In the genomic region with DNA sequence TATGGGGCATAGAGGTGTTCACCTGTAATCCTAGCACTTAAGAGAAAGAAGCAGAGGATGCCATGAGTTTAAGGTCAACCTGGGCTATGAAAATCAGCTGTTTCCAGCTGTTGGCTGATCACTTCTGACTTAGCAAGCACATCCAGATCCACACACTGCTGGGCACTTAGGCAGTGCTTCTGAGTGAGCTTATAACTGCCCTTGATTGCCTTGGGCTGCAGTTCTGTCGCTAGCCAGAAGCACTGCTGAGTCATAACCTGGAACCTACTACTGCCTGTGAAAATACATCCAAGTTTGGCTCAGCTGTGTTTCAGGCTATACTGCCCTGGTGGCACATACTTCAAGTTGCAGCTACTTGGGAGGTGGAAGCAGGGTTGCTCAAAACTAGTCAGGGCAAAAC, we compare ENCODE assay signal across 9 mouse cellular contexts. TPM values are rescaled to one million over a fixed set of nuclear protein-coding genes. Genes with fewer than 3 reads are reported as not detected.
DNase-seq lines count a peak whose midpoint lies in the region; ATAC-seq and TF ChIP-seq lines count a peak whose summit lies in the region.
"Had no signal": no experiment of that assay in that cellular context is flagged by ENCODE, and none has a peak within 500 bp of the region (broad histone marks: within the 10 kb centered on the region; RNA-seq: fewer than 3 reads in every experiment).

No protein-coding gene starts in this region.

- TF ChIP-seq CTCF in layer of hippocampus, adult 2 months (conservative IDR thresholded peaks at IDR 0.05), result peak; percentile 47

- H3K27ac ChIP-seq in forebrain, embryonic 13.5 days, result 0 out of 2 replicates have a peak overlapping the region, but pooled peaks have one; percentile 35
- no peak overlapping the region for H3K27ac ChIP-seq in forebrain, embryonic 10.5 days
- peak overlapping the region; percentile 81 for H3K27ac ChIP-seq in layer of hippocampus, adult 2 months
- H3K27ac ChIP-seq in hindbrain, embryonic 16.5 days (ENCODE audit: low read depth, low read length), result peak overlapping the region; percentile 56; the same call in 1 of the 2 replicates

- DNase-seq in forebrain, embryonic 10.5 days (ENCODE audit: extremely low spot score, low spot score), result no peak
- DNase-seq in layer of hippocampus, adult 2 months (ENCODE audit: low spot score in 2 of 2), result no peak
- DNase-seq in layer of hippocampus, adult 9-10 months (ENCODE audit: low spot score), result no peak
- DNase-seq in NIH3T3 (ENCODE audit: low read depth), result peak; percentile 74
- no peak for DNase-seq in kidney, postnatal 10 days
- no peak for DNase-seq in spleen, postnatal 10 days (ENCODE audit: low spot score in 2 of 2)
- DNase-seq: lung, adult 18-20 months had no signal

- H3K4me3 ChIP-seq in forebrain, embryonic 13.5 days, result no peak overlapping the region
- H3K4me3 ChIP-seq in forebrain, embryonic 10.5 days, result no peak overlapping the region
- no peak overlapping the region for H3K4me3 ChIP-seq in layer of hippocampus, adult 2 months
- H3K4me3 ChIP-seq in hindbrain, embryonic 16.5 days (ENCODE audit: low read length), result no peak overlapping the region

- ATAC-seq in forebrain, embryonic 13.5 days, result peak; percentile 50; the same call in 1 of the 2 replicates
- ATAC-seq in hindbrain, embryonic 16.5 days, result peak; percentile 40; the same call in 1 of the 2 replicates

- H3K27me3 ChIP-seq in forebrain, embryonic 13.5 days, result no peaks in the 10 kb centered on the region
- no peaks in the 10 kb centered on the region for H3K27me3 ChIP-seq in forebrain, embryonic 10.5 days (ENCODE audit: poor library complexity, severe bottlenecking)
- no peaks in the 10 kb centered on the region for H3K27me3 ChIP-seq in hindbrain, embryonic 16.5 days (replicated peaks; ENCODE audit: control insufficient read depth, insufficient read depth, low read length)

- no peak overlapping the region for H3K4me2 ChIP-seq in forebrain, embryonic 13.5 days
- no peak overlapping the region for H3K4me2 ChIP-seq in hindbrain, embryonic 16.5 days (ENCODE audit: low read length)

- 77% methylated on average over 1 of the region's 1 CpGs for WGBS in forebrain, embryonic 13.5 days
- WGBS in forebrain, embryonic 10.5 days, result 61% methylated on average over 1 of the region's 1 CpGs
- 40% methylated on average over 1 of the region's 1 CpGs for WGBS in hindbrain, embryonic 16.5 days

- peaks cover 98% of the 10 kb centered on the region for H3K36me3 ChIP-seq in forebrain, embryonic 13.5 days (ENCODE audit: poor library complexity, severe bottlenecking)
- peaks cover 99% of the 10 kb centered on the region for H3K36me3 ChIP-seq in forebrain, embryonic 10.5 days (replicated peaks)
- peaks cover 60% of the 10 kb centered on the region for H3K36me3 ChIP-seq in hindbrain, embryonic 16.5 days (ENCODE audit: control insufficient read depth, insufficient read depth, low read length)

- H3K4me1 ChIP-seq in forebrain, embryonic 13.5 days, result peaks cover 13% of the 10 kb centered on the region
- H3K4me1 ChIP-seq in forebrain, embryonic 10.5 days, result no peaks in the 10 kb centered on the region
- H3K4me1 ChIP-seq in hindbrain, embryonic 16.5 days (ENCODE audit: control insufficient read depth, insufficient read depth, low read depth, low read length), result peaks cover 7% of the 10 kb centered on the region

- no peaks in the 10 kb centered on the region for H3K9me3 ChIP-seq in forebrain, embryonic 13.5 days (replicated peaks)
- H3K9me3 ChIP-seq in forebrain, embryonic 10.5 days, result no peaks in the 10 kb centered on the region
- no peaks in the 10 kb centered on the region for H3K9me3 ChIP-seq in hindbrain, embryonic 16.5 days (ENCODE audit: control insufficient read depth, low read length)

- H3K9ac ChIP-seq in forebrain, embryonic 13.5 days, result no peak overlapping the region
- H3K9ac ChIP-seq in hindbrain, embryonic 16.5 days (ENCODE audit: low read depth, low read length), result no peak overlapping the region

RNA-seq across cellular contexts. Expression of gene Iqck, which starts 13.8 kb away (rescaled TPM):
- 3.1 and 3.2 TPM in 2 replicates for polyA plus RNA-seq in forebrain, embryonic 13.5 days (2015; fragmentation: Nextera tagmentation; extraction: Ambion mirVana)
- 3.4 and 3.5 TPM in 2 replicates for polyA plus RNA-seq in forebrain, embryonic 10.5 days (2016; fragmentation: Nextera tagmentation; extraction: Ambion mirVana)
- 1 to 10 TPM; 4.9 to 5.4 TPM for total RNA-seq in layer of hippocampus, adult 2 months (2021)
- polyA plus RNA-seq in hindbrain, embryonic 16.5 days (2015; fragmentation: Nextera tagmentation; extraction: Ambion mirVana), result 3.8 and 4.5 TPM in 2 replicates

RNA-seq across cellular contexts. Expression of gene Knop1, which starts 14.3 kb away (rescaled TPM):
- 123 and 133 TPM in 2 replicates for polyA plus RNA-seq in forebrain, embryonic 13.5 days (2015; fragmentation: Nextera tagmentation; extraction: Ambion mirVana)
- polyA plus RNA-seq in forebrain, embryonic 10.5 days (2016; fragmentation: Nextera tagmentation; extraction: Ambion mirVana), result 150 and 153 TPM in 2 replicates
- 10 to 100 TPM; 24.3 to 26.6 TPM for total RNA-seq in layer of hippocampus, adult 2 months (2021)
- 53.2 and 59.1 TPM in 2 replicates for polyA plus RNA-seq in hindbrain, embryonic 16.5 days (2015; fragmentation: Nextera tagmentation; extraction: Ambion mirVana)
